Mouse (Mus musculus) spleen, adult 2 months (tissue): ENCODE measurements around the gene Iqschfp.

Experiments
- CTCF ChIP-seq: fragments of 200-500 bp; IDR thresholded peaks from 2 replicates; pipeline ENCODE4 v1.5.1; 2011; ENCODE audit warnings: mild to moderate bottlenecking, inconsistent platforms; ENCODE audit not compliant: insufficient read depth, insufficient read length, insufficient replicate concordance; ENCODE audit errors: extremely low read depth
- POLR2A ChIP-seq: fragments of 200-500 bp; IDR thresholded peaks from 2 replicates; pipeline ENCODE4 v1.6.1; 2011; ENCODE audit warnings: low read depth, low read length, inconsistent platforms

DNA sequence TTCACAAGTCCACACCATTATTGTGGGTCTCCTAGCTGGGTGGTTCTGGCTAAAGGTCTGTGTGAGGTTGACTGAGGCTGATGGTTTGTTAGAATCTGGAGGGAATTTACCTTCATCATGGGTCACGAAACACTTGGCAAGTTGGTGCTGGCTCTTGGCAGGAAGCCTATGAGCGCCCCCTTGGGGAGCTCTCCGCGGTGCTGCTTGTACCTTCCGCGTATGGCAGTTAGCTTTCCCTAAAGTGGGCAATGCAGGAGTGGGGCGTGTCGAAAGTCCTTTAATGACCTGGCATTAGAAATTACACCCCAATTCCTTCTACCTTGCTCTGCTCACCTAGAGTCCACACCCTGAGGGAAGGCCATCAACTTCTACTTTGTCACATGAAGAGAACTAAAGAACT is 295.4 kb downstream of the Iqschfp start:
- TF ChIP-seq POLR2A (no peak), CTCF (no peak)
